Mouse (Mus musculus): ENCODE data around the gene Fgfr2.

Gene Fgfr2

DNA sequence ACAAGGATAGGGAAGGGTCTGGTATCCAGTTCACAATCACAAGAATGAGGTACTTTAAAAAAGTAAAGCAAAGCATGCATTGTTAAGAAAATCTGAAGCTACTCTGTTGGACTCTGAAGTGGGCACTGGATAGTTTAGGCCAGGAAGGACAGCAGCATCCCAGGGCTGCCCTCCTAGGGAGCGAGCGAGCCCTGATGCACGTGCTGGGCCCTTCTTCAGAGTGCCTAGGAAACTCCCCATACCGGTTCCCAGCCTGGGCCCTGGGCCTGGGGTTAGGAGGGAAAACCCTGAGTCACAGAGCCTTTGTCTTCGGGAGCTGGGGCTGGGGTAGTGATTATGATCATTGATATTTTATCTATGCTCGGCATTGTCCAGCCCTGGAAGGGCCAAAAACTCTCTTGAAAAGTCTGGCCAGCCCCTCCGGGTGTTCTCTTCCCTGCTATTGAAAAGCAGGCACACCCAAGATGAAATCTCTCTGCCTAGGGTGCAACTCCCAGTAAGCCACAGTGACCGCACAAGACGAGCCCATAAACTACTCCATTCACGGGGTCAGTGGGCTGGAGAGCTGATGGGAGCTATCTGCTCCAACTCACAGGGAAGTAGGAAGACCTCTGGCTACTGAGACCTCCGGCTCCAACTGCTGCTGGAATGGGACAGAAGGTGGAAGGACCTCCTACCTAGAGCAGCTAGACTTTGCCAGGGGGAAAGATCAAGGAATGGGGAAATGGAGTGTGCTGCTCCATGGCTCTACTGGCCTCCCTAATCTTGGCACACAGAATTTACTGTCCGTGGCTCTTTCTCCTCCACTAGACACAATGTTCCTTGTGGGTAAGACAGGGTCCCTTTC, 354.4 kb downstream of the Fgfr2 start:
- no peak for DNase-seq

DNA sequence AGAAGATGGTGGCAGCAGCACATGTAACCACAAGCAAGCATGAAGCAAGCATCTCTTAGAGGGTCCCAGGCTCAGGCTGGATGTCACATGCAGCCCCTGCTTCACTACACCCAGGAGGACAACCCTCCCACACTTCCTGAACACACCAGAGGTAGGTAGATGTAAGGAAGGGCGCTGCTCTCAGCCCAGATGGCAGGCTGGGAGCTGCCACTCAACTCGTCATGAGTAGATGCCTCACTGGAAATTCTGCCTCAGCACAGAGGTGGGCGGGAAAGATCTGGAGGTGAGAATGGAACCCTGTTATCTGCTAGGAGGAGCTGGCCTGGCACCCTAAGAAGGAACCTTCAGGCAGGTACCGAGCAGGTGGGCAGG, 355.2 kb downstream of the Fgfr2 start:
- no peak for DNase-seq

DNA sequence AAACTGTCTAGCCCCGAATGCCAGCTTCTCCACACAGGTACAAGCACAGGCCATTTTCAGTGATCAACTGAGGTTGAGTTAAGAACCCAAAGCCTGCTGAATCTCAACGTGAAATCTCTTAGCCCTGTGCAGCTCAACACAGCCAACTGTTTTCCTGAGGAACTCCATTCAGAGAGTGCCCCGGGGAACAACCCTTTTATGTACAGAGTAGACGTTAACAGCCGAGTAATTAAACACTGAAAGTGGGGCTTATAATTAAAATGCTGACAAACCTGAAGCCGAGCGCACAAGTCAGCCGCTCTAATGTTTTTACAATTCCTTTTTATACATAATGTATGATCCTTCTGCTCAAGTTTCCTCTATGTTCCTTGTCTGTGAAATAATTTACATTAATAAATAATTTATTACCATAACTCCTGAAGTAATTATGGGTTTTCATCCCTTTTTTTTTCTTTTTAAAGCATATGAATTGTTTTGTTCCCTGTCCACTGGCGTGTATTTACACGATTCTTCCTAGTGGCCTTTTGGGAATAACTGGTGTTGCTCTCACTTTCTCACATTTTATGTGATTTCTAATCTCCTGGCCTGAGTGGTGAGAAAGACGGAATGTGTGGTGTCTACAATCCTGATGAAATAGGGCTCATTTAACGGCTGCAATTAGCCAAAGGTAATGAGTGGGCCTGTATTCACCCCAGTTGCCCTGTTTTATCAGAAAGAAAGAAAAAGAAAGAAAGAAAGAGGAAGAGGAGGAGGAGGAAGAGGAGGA, 355.7 kb downstream of the Fgfr2 start:
- no peak for DNase-seq

DNA sequence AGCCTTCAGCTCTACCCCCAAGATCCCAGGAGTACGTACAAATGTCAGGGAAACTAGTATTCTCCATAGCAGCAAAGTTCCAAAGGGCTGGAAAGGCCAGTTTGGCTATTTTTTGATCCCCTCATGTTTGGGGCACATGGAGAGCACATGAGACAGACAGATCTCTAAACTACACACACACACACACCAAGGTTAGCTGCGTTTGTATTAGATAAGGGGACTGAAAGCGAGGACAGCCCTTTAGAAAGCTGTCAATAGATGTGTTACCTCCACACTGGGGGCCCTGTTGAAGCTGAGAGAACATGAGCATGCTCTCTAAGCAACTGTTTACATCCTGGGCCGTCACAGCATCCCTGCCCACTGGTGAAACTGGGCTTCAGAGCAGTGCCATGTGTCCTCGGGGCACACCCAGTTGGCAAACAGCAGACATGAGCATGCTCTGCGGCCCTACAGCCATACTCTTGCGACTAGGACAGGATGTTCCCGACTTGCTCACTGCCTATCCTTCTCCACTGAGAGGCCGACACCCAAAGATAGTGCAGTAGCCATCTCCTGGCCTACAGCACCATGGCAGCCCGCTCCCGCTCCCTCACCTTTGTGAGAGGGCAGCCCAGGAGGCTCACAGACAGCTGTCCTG, 356.8 kb downstream of the Fgfr2 start:
- no peak for DNase-seq

DNA sequence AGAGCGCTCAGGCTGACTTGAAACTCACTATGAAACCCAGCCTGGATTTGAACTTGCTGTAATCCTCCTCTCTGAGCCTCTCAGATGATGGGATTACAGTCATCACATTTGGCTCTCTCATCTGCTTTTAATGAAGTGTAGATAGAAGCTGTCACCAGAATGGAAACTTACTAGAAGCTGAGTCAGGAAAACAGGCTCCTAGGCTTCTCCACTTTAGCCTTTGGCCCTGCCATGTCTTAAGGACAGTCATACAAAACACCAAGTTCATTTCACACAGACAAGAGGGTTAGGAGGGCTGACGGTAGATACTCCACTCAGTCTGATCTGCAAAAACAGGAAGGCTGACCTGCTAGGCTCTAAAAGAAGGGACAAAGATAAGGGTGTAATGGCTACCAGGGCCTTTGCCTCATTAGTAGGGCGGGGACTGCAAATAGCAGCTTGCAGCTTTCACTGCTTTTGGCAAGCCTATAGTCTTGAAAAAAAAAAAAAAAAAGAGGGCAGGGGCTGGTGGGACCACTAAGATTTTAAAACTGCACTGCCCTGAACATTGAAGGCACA, 357.4 kb downstream of the Fgfr2 start:
- no peak for DNase-seq

DNA sequence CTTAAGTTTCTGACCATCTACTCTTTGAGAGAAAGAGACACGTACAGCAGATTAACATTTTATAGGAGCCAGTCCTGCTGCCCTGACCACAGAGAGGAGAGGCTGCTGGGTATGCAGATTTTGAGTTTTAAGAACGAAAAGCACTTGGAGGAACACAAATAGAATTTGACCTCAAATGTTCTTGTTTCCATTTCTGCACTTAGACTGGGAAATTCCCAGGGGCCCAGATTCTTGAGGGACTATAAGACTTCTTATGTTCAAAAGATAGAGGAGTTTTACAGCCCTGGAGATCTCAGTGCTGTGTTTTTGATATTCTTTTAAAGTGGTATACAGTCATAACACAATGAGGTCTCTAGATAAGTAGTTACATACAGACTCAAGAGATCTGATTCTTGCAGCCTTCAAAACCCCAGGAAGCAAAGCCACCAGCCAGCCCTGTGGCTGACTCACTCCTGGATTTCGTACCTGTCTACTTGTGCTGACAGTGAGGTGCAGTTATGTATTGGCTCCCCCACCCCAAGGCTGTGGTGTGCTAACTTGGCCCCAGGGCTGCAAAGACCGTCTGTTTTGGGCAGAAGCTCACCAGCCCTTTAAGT, 358.2 kb downstream of the Fgfr2 start:
- DNase-seq, result no peak

DNA sequence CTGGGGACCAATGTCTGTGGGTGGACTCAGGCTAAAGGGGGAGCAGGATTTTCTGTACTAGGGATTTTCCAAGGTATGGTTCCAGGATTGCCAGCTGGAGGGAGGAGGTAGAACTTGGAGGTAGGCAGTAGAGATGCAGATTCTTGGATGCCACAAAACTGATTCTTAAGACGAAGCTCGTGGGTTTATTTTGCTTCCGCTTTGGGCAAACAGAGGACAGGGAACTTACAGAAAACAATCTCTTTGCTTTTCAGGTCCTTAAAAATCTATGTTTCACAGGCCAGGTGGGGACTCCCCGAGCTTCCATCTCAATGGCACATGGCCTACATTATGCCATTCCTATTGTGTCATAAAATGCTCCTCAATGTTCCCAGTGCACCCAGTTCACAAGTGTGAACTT, 358.8 kb downstream of the Fgfr2 start:
- DNase-seq, result no peak

DNA sequence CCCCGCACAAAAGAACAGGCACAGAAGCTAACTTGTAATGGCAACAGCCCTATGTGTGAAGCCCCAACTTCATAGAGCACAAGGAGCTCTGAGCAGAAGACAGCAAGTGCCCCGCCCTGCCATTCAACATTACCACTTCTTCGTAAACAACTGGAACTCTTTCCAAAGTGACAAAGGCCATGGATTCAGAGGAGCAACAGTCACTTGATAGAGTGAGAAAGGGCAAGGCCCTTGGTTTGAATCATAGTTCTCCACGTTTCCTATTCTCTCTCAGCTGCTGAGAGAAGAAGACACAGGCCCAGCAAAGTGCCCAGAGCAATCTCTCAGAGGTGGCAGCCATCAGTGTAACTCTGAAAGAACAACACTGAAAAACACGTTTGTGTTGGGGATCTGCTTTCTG, 359.2 kb downstream of the Fgfr2 start:
- no peak for DNase-seq

DNA sequence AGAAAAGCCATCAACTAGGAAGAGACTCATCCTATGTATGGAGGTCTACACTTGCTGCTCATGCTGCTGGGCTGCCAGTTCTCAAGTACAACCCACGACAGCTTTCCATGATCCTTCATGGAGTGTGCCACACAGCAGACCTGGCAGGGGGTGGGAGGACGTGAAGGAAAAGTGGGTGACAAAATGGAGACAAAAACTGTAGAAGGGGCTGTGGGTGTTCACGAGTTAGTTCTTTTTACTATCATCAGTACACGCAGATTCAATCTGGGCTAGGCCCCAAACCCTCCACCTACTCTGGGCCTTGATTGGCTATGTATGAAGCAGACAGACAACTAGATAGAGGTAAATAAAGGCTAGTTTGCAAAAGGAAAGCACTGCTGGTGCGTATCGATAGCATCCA, 359.8 kb downstream of the Fgfr2 start:
- DNase-seq, result no peak

DNA sequence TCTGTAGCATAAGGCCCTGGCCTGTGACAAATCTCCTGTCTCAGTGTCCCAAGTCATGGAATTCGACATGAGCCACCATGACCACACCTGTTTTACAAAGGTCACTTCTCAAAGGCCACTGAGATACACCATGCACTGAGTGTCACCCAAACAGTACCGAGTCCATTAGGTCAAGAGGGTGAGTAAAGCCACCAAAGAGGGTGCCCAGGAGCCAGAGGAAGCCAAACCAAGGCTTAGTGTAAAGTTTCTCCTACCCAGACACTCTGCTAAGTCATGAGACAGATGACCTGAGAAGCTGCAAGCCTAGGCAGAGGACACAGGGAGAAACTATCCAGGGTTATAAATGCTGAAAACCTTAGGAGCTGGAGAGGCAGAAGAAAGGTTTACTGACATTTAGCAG, 361.7 kb downstream of the Fgfr2 start:
- DNase-seq, result no peak

DNA sequence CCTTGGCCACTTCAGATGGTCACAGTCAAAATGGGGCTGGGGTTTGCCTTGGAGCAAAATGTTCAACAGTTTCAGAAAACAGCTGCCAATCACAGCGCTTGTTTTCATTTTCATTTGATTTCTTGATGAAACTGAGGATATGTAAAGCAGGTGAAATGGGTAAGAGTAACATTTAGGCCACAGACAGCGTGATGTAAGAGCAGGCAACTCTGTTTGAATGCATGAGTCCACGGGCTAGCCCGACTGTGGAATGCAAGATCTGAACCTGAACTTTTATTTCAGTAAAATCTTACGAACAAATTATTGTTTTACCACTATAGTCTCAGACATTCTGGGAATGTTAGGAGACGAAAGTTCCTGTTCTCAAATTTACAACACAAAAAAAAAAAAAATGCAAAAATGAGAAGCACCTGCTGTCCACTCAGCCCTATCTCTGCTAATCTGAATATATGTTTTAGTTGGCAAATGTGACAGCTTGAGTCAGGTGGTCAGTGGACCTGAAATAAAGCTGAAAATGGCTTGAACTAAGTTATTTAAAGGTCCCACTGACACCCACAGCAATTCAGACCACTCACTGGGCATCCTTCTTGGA, 362.5 kb downstream of the Fgfr2 start:
- DNase-seq, result no peak

DNA sequence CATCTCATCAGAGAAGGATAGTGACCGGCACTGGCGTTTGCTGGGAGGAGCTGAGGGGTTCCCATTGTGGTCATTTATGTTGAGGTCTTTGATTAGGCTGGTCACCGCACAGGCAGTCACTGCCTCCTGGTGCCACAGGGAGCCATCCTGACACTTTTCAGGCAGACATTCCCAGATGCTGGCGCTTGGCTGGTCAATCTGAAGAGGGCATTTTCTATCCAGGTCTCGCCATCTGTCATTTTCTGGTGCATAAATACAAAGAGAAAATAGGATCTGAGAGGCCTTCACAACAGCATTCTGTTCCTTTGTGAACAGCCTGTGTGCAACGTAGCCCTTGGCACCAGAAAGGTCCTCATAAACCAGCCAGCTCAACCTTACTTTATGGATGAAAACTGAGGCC, 363.2 kb downstream of the Fgfr2 start:
- no peak for DNase-seq

DNA sequence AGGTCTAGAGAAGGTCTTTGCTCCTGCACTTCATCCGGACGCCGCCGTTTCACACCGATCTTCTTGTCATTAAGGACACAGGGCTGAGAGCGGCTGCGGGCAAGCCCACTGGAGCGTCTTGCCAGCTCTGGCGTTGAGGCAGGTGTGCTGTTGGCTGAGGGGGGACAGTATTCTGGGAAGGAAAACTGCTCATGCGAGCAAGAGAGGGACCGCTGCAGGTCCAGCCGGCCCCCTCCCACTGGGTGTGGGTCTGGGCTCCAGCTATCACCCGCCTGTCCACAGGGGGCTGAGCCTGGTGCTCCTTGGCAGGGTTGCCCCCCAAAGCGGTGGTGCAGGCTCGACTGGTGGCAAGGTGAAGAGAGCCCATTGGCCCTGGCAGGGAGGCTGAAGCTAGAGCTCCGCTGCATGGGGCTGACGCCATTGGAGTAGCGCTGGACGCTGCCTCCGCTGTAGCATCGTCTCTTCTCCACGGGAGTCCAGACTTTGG, 363.7 kb downstream of the Fgfr2 start:
- DNase-seq, result no peak

DNA sequence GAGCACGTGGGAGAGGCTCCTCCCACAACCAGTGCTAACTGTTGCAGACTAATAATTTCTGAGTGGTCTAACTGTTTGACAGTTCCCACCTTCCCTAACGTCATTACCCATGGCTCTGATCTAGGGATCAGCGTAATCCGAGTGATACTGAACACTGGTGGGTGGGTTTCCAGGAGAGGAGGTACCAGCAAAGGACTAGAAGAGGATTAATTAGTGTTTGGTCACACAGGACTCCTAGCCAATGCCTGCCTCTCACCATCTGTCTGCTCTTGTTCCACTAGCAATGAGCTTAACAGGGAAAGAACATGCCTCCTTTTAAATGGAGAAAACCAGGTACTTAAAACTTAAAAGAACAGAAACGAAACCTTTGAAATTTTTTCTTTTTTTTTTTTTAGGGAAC, 364.3 kb downstream of the Fgfr2 start:
- DNase-seq, result no peak

DNA sequence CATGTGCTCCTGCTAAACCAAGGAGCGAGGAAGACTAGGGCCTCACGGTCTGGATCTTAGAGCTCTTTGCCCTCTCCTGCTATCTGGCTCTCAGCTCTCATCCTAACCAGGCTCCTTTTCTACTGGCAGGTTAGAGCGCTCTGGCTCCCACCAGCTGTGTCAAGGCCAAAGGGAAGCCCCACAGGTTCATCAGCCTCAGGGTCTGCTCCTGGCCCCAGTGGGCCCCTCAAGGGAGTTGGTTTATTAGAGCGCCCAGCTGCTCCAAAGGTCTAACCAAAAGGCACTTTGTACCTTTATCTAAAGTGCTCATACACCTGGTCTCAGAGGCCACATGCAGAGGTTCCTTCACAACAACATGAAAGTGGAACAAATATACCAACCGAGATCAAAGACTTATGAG, 366.8 kb downstream of the Fgfr2 start:
- DNase-seq, result no peak

DNA sequence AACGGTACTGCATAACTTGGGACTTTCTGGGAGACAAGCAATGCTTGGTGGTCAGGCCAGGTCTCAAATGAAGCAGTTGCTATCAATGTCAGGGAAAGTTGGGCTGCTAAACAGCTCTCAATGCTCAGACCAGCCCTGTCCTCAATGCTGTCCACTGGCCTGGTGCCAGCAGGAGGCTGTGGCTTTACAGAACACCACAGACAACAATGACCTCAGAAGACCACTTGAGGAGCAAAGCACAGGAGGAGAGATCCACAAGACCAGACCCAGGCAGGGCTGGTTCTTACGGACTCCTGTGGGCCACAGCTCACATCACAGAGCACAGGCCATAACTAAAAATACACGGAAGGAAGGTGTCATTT, 368.8 kb downstream of the Fgfr2 start:
- DNase-seq, result no peak

DNA sequence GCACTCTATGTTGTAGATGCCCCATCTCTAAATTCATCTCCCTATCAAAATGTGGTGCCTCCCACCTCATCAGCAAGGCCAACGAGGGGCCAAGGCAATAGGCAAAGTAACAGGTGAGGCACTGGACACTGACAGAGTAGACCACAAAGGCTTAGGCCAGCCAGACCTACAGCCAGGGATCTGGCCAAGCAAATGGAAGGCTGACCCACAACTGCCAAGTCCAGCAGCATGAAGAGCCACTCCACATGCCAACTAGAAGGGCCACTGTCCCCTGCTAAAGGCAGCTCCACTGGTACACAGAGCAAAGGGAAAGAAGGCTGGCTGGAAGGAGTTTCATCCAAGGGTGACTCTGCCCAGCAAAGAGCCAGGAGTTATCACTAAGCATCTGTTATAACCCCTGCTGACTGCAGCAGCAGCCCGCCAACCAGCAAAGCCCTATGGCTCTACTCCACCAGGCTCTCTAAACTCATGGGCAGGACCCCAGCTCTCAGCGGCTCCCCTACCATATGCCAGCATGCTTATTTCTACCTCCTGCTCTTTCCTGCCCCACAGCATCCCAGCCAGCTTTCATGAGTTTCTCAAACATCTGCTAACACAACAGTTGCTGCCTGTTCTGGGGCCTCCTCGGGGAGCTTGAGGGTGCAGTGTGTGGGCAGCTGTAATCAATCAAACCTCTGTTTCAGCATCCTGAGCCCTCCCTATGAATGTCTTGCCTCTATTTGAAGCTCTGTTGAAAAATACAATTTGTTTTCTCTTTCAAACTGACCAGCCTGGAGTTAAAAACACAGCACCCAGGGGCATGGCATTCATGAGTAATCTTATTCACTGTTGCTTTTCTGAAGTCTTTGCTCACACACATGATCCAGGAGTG, 369.4 kb downstream of the Fgfr2 start:
- DNase-seq, result no peak

DNA sequence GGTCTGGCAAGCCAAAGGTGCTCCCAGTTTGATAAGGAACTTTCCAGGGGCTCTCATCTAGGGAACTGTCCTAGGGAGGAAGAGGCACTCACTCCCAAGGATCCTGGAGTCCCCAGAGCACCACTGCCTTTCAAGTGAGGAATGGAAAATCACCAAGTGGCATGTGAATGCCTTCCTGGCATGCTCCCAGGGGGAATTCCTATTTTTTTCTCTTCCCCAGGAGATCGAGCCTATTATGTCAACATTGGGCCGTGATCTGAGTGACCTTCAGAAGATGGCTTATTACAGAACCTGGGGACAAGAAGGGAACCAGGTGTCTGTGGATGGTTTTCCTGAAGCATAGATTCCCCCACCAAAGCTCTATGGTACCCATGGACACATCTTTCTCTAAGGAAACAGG, 371.4 kb downstream of the Fgfr2 start:
- DNase-seq, result no peak

DNA sequence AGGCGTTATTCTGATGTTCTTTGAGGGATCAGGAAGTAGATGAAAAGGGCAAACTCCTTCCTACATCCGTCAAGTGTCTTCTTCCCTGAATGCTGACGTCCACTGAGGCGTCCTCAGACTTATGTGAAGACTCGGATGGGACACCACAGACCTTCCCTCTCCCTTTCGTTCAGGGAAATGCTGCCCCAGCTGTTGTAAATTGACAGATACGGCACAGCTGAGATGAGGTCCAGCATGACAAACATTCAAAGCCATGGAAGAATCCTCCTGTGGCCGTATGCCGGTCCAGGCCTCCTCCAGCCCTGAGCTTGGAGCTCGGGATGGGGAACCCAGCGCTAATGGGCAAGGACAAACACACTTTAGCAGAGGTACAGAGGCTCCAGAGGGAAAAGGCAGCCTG, 373.6 kb downstream of the Fgfr2 start:
- DNase-seq, result no peak

DNA sequence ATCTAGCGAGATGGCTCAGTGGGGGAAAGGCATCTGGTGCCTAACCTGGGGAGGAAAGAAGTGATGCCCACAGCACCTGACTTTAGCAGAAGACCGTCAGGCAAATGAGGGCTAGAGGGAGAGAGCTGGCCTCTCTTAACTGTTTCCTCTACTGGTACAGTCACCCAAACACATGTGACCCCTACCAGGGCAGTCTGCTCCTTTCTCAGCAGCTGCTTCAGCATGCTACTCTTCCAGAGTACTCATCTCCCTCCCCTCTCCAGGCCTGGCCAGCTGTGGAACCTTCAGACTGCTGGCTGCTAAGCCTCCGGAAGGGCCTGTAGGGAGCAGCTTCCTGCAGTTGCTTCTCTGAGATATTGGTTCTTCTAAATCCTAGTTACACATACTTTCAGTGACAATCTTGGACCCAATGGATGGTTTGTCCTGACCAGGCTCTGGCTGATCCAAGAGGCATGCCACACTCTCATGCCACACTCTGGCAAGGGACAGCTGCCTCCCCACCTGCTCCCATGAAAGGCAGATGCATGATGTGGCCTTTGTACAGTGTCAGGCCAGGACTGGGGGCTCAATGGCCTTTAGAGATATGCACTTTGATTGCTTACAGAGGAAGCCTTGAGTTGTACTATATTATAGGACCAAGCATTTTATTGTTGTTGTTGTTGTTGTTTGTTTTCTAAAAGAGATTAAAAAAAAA, 374.9 kb downstream of the Fgfr2 start:
- no peak for DNase-seq

DNA sequence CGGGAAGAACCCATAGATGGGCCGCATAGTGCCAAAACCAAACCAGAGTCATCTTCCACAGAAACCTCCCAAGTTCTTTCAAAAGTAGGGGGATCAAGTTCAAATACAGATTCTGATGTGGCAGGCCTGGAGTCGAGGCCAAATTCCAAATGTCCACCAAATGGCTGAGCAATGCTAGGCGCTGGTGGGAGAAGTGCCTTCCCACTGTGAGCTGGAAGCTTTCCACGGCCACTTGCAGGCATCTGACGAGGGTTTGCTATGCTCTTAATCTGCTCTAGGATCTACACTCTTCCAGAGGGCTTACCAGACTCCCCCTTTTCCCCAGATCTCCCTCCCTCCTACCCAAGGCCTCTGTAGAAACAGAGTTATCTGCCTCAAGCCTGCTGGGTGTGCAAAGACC, 376.1 kb downstream of the Fgfr2 start:
- DNase-seq, result no peak

Data from right cerebral cortex, postnatal 4 days (tissue).